Mouse (Mus musculus): Measurements from ENCODE around the gene Igdcc4.

GRCm38 (mm10) chr9:65101686-65102376 lies 545 bp downstream of the Igdcc4 start:
- TF ChIP-seq CTCF (IDR thresholded peaks at IDR 0.05; ENCODE audit: low read depth) (no peak), EP300 (IDR thresholded peaks at IDR 0.05; ENCODE audit: low read depth) (no peak)

Data from liver, embryonic 14.5 days (tissue).